Mouse (Mus musculus) embryo, embryonic 9.5 days (tissue): ENCODE results near the gene Snx18.

Source experiments
- DNase-seq: peaks from one replicate; pipeline ENCODE4 v3.0.0-alpha.2; 2017; ENCODE audit errors: extremely low spot score

Snx18 gene

GRCm38 (mm10) chr13:113615971-113616671, 2.2 kb downstream of the Snx18 start:
- peak; percentile 24 for DNase-seq

- DNase-seq, result peak; percentile 47
Observed at GRCm38 (mm10) chr13:113615546-113615941, 2.8 kb downstream of the Snx18 start.

- DNase-seq, result peak; percentile 70
Observed at GRCm38 (mm10) chr13:113614635-113615545, 3.5 kb downstream of the Snx18 start.

GRCm38 (mm10) chr13:113613882-113614281, 4.5 kb downstream of the Snx18 start:
- DNase-seq, result no peak

DNA sequence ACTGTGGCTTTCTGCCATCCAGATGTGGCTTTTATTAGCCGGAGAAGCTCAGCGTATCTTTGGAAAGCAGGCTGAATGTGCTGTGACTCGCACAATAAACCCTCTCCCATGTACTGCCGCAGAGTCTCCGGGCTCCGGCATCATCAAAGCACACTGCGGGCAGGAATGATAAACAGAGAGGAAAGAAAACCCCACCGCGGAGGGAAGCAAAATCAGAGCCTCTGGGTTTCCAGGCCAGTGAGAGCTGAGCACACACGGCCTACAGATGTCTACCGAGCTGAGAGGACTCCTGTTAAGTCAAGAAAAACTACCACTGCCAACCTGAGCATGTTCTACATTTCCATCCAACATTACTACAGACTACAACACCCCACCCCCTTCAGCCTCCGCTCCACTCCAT, 5.0 kb downstream of the Snx18 start:
- peak; percentile 42 for DNase-seq

GRCm38 (mm10) chr13:113612141-113612950, 6.0 kb downstream of the Snx18 start:
- no peak for DNase-seq

DNA sequence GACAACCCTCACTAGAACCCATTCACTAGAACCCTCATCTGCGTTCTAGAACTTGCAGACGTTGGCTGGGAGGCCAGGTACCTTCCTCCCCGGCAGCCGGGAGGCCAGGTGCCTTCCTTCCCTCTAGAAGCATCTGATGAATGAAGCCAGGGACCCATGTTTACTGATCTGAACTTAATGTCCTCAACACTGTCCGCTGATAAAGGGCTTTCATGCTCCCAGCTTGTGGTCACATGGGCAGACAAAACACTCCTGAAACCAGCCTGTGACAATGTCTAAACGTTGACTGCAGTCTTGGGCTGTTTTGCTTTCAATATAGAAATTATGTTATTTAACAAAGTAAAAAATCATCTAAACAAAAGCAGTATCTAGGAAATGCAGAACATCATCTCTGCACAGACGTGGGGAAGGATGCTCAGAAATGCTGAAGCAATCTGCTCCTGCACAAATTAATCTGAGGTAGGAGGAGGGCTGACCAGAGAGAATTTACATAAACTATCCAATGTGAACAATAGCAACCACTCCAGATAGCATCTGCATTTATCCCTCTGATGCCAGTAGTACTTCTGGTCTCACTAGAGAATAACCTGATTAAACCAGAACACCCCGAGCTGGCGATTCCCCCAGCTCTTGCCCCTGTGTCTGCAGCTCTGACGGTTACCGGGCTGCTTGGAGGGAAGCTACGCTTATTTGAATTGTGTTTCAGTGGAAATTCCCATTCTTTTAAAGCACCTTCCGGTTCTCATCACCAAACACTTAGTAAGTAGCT, 7.4 kb downstream of the Snx18 start:
- DNase-seq, result no peak

DNA sequence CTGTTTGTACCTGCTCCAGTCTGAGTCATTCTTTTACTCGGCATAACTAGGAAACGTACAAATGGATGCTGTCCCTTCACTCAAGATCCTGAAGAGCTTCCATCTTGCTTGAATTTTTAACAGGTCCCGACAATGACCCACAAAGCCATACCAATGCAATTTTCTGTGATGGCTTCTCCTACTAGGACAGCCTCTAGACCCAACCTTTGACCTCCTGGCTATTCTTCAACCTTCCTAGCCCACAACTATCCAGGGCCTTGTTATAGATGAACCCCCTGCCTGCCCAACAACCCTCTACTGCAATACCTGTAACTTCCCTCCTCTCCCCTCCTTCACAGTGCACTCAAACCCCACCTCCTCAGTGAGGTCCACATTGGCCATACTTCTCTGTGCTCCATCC, 8.9 kb downstream of the Snx18 start:
- DNase-seq, result no peak

GRCm38 (mm10) chr13:113607821-113608220, 10.5 kb downstream of the Snx18 start:
- no peak for DNase-seq

DNA sequence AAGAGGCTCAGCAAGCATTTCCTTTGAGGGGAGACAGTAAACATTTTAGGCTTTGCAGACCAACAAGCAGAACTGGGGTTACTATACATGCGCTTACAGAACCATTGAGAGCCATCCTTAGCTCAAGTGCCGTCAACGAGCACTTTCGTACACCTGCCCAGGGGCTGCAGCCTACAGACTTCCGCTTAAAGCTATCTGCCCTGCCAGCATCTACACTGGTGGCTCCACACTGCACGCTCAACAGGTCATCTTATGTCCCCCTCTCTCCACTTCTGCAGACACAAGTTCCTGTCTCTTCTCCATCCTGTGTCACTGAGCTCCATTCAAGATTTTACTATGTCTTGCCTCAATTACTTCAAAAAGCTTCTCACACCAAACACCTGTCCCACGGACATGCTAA, 11.0 kb downstream of the Snx18 start:
- DNase-seq, result no peak

GRCm38 (mm10) chr13:113606741-113607358, 11.5 kb downstream of the Snx18 start:
- DNase-seq, result no peak

DNA sequence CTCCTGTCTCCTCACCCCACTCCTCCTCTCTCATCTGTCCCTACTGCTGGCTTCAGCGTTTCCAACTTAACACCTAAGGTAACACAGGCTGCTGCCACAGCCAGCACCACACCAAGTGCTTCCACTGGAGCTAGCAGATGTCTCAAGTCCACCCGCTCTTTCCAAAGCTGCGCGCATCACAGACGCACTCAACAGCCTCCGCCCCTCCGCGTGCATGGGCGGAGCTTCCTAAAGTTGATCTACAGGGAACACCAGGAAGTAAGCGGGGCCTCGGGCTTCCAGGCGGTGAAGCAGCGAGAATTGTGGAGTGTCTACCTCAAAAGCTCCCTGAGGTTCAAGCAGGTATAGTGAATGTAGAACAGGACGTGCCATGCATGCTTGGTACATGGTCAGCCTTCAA, 12.2 kb downstream of the Snx18 start:
- no peak for DNase-seq

- no peak for DNase-seq
Observed at GRCm38 (mm10) chr13:113605693-113606092, 12.7 kb downstream of the Snx18 start.

DNA sequence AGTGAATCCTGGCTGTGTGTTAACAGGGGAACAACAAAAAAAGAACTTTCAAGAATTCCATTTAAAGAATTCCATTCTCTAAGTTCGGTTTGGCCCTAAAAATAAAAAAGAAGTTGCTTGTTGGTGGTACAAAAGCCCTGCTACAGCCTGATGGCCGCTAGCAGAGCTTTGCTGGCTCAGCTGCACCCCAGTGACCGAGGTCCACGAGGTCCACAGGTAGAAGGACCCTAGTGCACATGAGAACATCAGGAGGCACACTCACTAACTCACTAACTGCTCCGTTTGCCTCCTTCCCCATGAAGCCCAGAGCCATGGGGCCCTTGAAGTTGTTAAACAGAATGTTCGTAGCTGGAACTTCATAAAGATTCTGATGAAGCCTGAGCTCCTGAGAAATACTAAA, 14.0 kb downstream of the Snx18 start:
- DNase-seq, result no peak

- DNase-seq, result no peak
Observed at GRCm38 (mm10) chr13:113602882-113603342, 15.5 kb downstream of the Snx18 start.

GRCm38 (mm10) chr13:113601831-113602604, 16.3 kb downstream of the Snx18 start:
- no peak for DNase-seq

- DNase-seq, result no peak
Observed at GRCm38 (mm10) chr13:113600531-113601463, 17.6 kb downstream of the Snx18 start.

GRCm38 (mm10) chr13:113599701-113600530, 18.4 kb downstream of the Snx18 start:
- no peak for DNase-seq
